Mouse (Mus musculus) stomach, postnatal 0 days (tissue): ENCODE results near the gene Saal1.

Experiments used
- CTCF ChIP-seq: IDR thresholded peaks from 2 replicates; pipeline ENCODE4 v1.5.1; 2016; ENCODE audit warnings: antibody characterized with exemption, low read depth, mild to moderate bottlenecking, moderate library complexity
- EP300 ChIP-seq: optimal IDR thresholded peaks from 2 replicates; pipeline ENCODE3; 2016; ENCODE audit warnings: antibody characterized with exemption

DNA sequence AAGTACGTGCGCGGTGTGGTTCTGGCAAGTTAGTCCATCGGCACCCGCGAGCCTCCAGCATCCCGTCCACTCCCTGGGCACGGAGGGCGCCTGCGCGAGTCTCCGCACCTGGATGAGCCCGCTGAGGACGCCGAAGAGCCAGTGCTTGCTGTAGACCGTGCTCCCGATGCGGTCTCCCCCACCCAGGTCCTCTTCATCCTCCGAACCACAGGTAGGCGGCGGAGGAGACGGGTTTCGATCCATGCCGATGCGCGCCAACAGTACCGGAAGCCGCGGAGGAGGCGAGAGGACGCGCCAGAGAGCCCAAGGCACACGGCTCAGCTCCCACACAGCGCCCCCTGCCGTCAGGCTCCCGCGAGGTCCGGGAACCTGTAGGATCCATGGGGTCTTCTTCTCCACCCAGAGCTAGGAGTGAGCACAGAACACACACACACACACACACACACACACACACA is at the start of gene Saal1:
- TF ChIP-seq EP300 = no peak
- TF ChIP-seq CTCF = peak; percentile 98
